In the genomic region with DNA sequence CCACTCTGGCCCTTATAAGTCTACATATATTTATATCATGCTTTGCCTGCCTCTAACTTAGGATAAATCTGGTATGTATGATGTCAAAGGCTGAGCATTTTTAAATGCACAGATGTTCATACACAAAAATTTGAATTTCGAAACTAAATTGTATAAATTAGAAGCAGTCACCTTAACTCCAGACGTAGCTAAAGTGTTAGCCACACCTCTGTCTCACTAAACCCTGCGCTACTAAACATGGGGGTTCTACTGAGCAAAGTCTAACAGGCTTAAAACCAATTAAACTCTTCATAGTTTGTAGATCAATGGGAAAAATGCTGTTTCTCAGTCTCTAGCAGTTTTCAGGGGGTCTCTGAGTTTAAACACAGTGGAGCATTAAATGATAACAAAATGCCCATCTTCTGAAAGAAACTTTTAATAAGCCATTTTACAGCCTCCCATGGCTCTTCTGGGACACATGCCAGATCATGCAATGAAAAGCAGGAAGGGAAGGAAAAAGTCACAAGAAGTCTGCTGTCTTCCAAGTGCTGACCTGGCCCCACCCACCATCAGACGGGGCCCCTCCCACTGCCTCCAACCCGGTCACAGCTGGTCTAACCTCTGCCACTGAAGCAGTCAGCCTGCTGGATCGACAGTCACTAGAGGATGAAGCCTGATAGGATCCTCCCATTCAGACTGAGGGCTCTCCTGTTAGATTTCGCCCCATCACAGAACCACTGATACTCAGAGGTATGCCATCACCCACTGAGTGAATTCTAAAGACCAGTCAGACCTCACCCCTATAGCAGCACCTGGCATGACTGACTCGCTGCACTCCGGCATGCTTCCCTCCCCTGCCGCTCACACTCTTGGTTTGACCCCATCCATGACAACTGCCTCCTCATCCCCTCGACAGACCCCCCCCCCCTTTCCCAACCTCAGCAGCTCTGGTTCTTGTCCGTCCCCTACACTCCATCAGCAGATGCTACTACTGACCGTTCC, we compare ENCODE assay signal across 10 mouse cellular contexts. TPM values are rescaled to one million over a fixed set of nuclear protein-coding genes. Genes with fewer than 3 reads are reported as not detected.
DNase-seq lines count a peak whose midpoint lies in the region; ATAC-seq and TF ChIP-seq lines count a peak whose summit lies in the region.
"Had no signal": no experiment of that assay in that cellular context is flagged by ENCODE, and none has a peak within 500 bp of the region (broad histone marks: within the 10 kb centered on the region; RNA-seq: fewer than 3 reads in every experiment).

No protein-coding gene starts in this region.

- no peaks in the 10 kb centered on the region for H3K27me3 ChIP-seq in lung, embryonic 14.5 days (ENCODE audit: insufficient read depth, low read length)
- H3K27me3 ChIP-seq in embryonic facial prominence, embryonic 14.5 days (replicated peaks; ENCODE audit: control insufficient read depth, insufficient read depth, low read length), result no peaks in the 10 kb centered on the region
- no peaks in the 10 kb centered on the region for H3K27me3 ChIP-seq in kidney, adult 2 months (replicated peaks; ENCODE audit: control insufficient read depth, insufficient read depth, low read length)

- no peak overlapping the region for H3K9ac ChIP-seq in lung, embryonic 14.5 days
- no peak overlapping the region for H3K9ac ChIP-seq in embryonic facial prominence, embryonic 14.5 days (ENCODE audit: low read depth, low read length)

- H3K9me3 ChIP-seq in lung, embryonic 14.5 days (ENCODE audit: low read depth, low read length), result no peaks in the 10 kb centered on the region
- no peaks in the 10 kb centered on the region for H3K9me3 ChIP-seq in embryonic facial prominence, embryonic 14.5 days (ENCODE audit: control insufficient read depth, low read length)

- H3K4me2 ChIP-seq in lung, embryonic 14.5 days, result no peak overlapping the region; the same call in 1 of the 2 replicates
- no peak overlapping the region for H3K4me2 ChIP-seq in embryonic facial prominence, embryonic 14.5 days (ENCODE audit: low read depth, low read length)

- no peak for TF ChIP-seq CTCF in lung, embryonic 14.5 days (IDR thresholded peaks at IDR 0.05; ENCODE audit: low read depth)
- TF ChIP-seq CTCF in kidney, adult 2 months (conservative IDR thresholded peaks at IDR 0.05; ENCODE audit: insufficient read depth, insufficient read length, low read depth, low read length), result no peak

- DNase-seq in lung, embryonic 14.5 days, result peak; percentile 54
- DNase-seq in lung, postnatal 25 days (ENCODE audit: low spot score), result no peak
- peak; percentile 30 for DNase-seq in embryonic facial prominence, embryonic 14.5 days (ENCODE audit: low spot score)
- peak; percentile 72 for DNase-seq in kidney, adult 2 months
- DNase-seq in lung, postnatal 36 days, result peak; percentile 28
- no peak for DNase-seq in right cerebral cortex, postnatal 4 days
- DNase-seq in layer of hippocampus, postnatal 25 days (ENCODE audit: extremely low spot score in 1 of 2, low spot score in 1 of 2), result no peak
- no peak for DNase-seq in cerebellum, postnatal 25 days
- DNase-seq: embryo, embryonic 11 days had no signal

- no peak overlapping the region for H3K4me3 ChIP-seq in lung, embryonic 14.5 days (ENCODE audit: low read depth, low read length)
- no peak overlapping the region for H3K4me3 ChIP-seq in embryonic facial prominence, embryonic 14.5 days (ENCODE audit: low read depth, low read length)
- H3K4me3 ChIP-seq in kidney, adult 2 months (ENCODE audit: insufficient read depth, low read depth, low read length), result no peak overlapping the region

- WGBS in lung, embryonic 14.5 days, result 68% methylated on average over 13 of the region's 13 CpGs
- 76% methylated on average over 13 of the region's 13 CpGs for WGBS in embryonic facial prominence, embryonic 14.5 days
- 53% methylated on average over 13 of the region's 13 CpGs for WGBS in kidney, adult 2 months

- H3K4me1 ChIP-seq in lung, embryonic 14.5 days (ENCODE audit: insufficient read depth), result no peaks in the 10 kb centered on the region
- H3K4me1 ChIP-seq in embryonic facial prominence, embryonic 14.5 days (ENCODE audit: control insufficient read depth, insufficient read depth, low read length), result peaks cover 3% of the 10 kb centered on the region; the same call in 1 of the 2 replicates
- H3K4me1 ChIP-seq in kidney, adult 2 months (ENCODE audit: control insufficient read depth, insufficient read depth, low read length), result peaks cover 23% of the 10 kb centered on the region

- ATAC-seq in lung, embryonic 14.5 days (ENCODE audit: insufficient read depth), result peak; percentile 67
- peak; percentile 30; the same call in 1 of the 2 replicates for ATAC-seq in embryonic facial prominence, embryonic 14.5 days (ENCODE audit: low read depth)

- H3K36me3 ChIP-seq in lung, embryonic 14.5 days (ENCODE audit: insufficient read depth), result peaks cover 16% of the 10 kb centered on the region
- peaks cover 18% of the 10 kb centered on the region for H3K36me3 ChIP-seq in embryonic facial prominence, embryonic 14.5 days (ENCODE audit: control insufficient read depth, insufficient read depth, low read length)
- no peaks in the 10 kb centered on the region for H3K36me3 ChIP-seq in kidney, adult 2 months (ENCODE audit: control insufficient read depth, insufficient read depth, low read length)
- H3K36me3 ChIP-seq: G1E had no signal

- H3K27ac ChIP-seq in lung, embryonic 14.5 days (ENCODE audit: low read depth), result peak overlapping the region; percentile 63
- peak overlapping the region; percentile 58; the same call in 1 of the 2 replicates for H3K27ac ChIP-seq in embryonic facial prominence, embryonic 14.5 days (replicated peaks; ENCODE audit: low read depth, low read length)
- no peak overlapping the region for H3K27ac ChIP-seq in kidney, adult 2 months (ENCODE audit: insufficient read depth, low read depth, low read length)

- no peak for TF ChIP-seq POLR2A in kidney, adult 2 months (IDR thresholded peaks at IDR 0.05; ENCODE audit: low read depth, low read length)

RNA-seq across cellular contexts. Expression of a gene that starts 23.8 kb away (rescaled TPM):
- polyA plus RNA-seq in lung, embryonic 14.5 days (2014; fragmentation: Nextera tagmentation; extraction: Ambion mirVana), result 20.4 and 21.7 TPM in 2 replicates
- polyA plus RNA-seq in embryonic facial prominence, embryonic 14.5 days (2014; fragmentation: Nextera tagmentation; extraction: Ambion mirVana), result 19.5 and 20.0 TPM in 2 replicates
- polyA plus RNA-seq in kidney, adult 2 months (2012; rRNA removed), result 39.7 and 49.2 TPM in 2 replicates
- total RNA-seq in layer of hippocampus, postnatal 25 days (2021), result 100 to 1,000 TPM; 109 to 127 TPM
- polyA plus RNA-seq: G1E had no signal

Comparison
In these comparisons a context has a peak if more than half of its experiments do, and no peak if none do; other contexts are left out.
1. DNase-seq: peak in lung, embryonic 14.5 days (single experiment), embryonic facial prominence, embryonic 14.5 days (single experiment), kidney, adult 2 months (single experiment) and lung, postnatal 36 days (single experiment); none in lung, postnatal 25 days (single experiment), right cerebral cortex, postnatal 4 days (single experiment), layer of hippocampus, postnatal 25 days (0 of 2) and cerebellum, postnatal 25 days (0 of 2).